Mouse (Mus musculus): ENCODE results near the gene Ephb1. TPM values are rescaled to one million over a fixed set of nuclear protein-coding genes. Genes with fewer than 3 reads are reported as not detected.

Gene Ephb1
- total and polyA plus RNA-seq, 2 experiments from 2014 or later: 34.9 to 48.6 TPM

GRCm38 (mm10) chr9:102345047-102345446, 9.4 kb downstream of the Ephb1 start:
- WGBS: 82% methylated on average over 9 of the region's 9 CpGs

GRCm38 (mm10) chr9:102344086-102344930, 10.2 kb downstream of the Ephb1 start:
- Histone ChIP-seq H3K4me1 (ENCODE audit: insufficient read depth) (0 out of 2 replicates have a peak, but pooled peaks cover 3% of the 10 kb centered on the region), H3K9ac (no peak overlapping the region), H3K36me3 (ENCODE audit: insufficient read depth) (no peaks in the 10 kb centered on the region), H3K4me3 (ENCODE audit: low read depth, low read length) (no peak overlapping the region), H3K27me3 (ENCODE audit: insufficient read depth, low read length) (no peaks in the 10 kb centered on the region), H3K4me2 (ENCODE audit: low read depth) (no peak overlapping the region), H3K9me3 (ENCODE audit: low read length) (no peaks in the 10 kb centered on the region), H3K27ac (ENCODE audit: low read depth, low read length) (no peak overlapping the region)
- DNase-seq (no peak), ATAC-seq (no peak)
- no peak for TF ChIP-seq CTCF (IDR thresholded peaks at IDR 0.05; ENCODE audit: low read depth)
- 73% methylated on average over 10 of the region's 10 CpGs for WGBS

More at GRCm38 (mm10) chr9:102345047-102345446, 9.4 kb downstream of the Ephb1 start:
- DNase-seq: peak; percentile 35
- no peaks in the 10 kb centered on the region for H3K9me3 ChIP-seq (ENCODE audit: low read length)
- TF ChIP-seq CTCF (IDR thresholded peaks at IDR 0.05; ENCODE audit: low read depth): peak; percentile 50
- no peak overlapping the region for H3K9ac ChIP-seq
- no peak overlapping the region for H3K27ac ChIP-seq (ENCODE audit: low read depth, low read length)
- no peak overlapping the region for H3K4me2 ChIP-seq (ENCODE audit: low read depth)
- no peak overlapping the region for H3K4me3 ChIP-seq (ENCODE audit: low read depth, low read length)
- no peaks in the 10 kb centered on the region for H3K27me3 ChIP-seq (ENCODE audit: insufficient read depth, low read length)
- H3K36me3 ChIP-seq (ENCODE audit: insufficient read depth): no peaks in the 10 kb centered on the region
- no peak for ATAC-seq
- 0 out of 2 replicates have a peak, but pooled peaks cover 3% of the 10 kb centered on the region for H3K4me1 ChIP-seq (ENCODE audit: insufficient read depth)

- H3K4me3 ChIP-seq (ENCODE audit: low read depth, low read length): no peak overlapping the region
- no peak overlapping the region for H3K27ac ChIP-seq (ENCODE audit: low read depth, low read length)
- H3K4me2 ChIP-seq (ENCODE audit: low read depth): no peak overlapping the region
- TF ChIP-seq CTCF (IDR thresholded peaks at IDR 0.05; ENCODE audit: low read depth): no peak
- 0 out of 2 replicates have a peak, but pooled peaks cover 3% of the 10 kb centered on the region for H3K4me1 ChIP-seq (ENCODE audit: insufficient read depth)
- no peaks in the 10 kb centered on the region for H3K27me3 ChIP-seq (ENCODE audit: insufficient read depth, low read length)
- no peak for ATAC-seq
- H3K9ac ChIP-seq: no peak overlapping the region
- H3K9me3 ChIP-seq (ENCODE audit: low read length): no peaks in the 10 kb centered on the region
- no peak for DNase-seq
- H3K36me3 ChIP-seq (ENCODE audit: insufficient read depth): no peaks in the 10 kb centered on the region
- 96% methylated on average over 9 of the region's 9 CpGs for WGBS
Measured at GRCm38 (mm10) chr9:102343061-102343460, 11.4 kb downstream of the Ephb1 start.

- DNase-seq: no peak
- WGBS: 36% methylated on average over 3 of the region's 3 CpGs
Measured at GRCm38 (mm10) chr9:102342026-102342425, 12.5 kb downstream of the Ephb1 start.

GRCm38 (mm10) chr9:102340768-102341167, 13.7 kb downstream of the Ephb1 start:
- Histone ChIP-seq H3K27me3 (ENCODE audit: insufficient read depth, low read length) (no peaks in the 10 kb centered on the region), H3K4me1 (ENCODE audit: insufficient read depth) (0 out of 2 replicates have a peak, but pooled peaks cover 3% of the 10 kb centered on the region), H3K4me3 (ENCODE audit: low read depth, low read length) (no peak overlapping the region), H3K27ac (ENCODE audit: low read depth, low read length) (no peak overlapping the region), H3K36me3 (ENCODE audit: insufficient read depth) (no peaks in the 10 kb centered on the region), H3K4me2 (ENCODE audit: low read depth) (no peak overlapping the region), H3K9me3 (ENCODE audit: low read length) (no peaks in the 10 kb centered on the region), H3K9ac (no peak overlapping the region)
- WGBS: 38% methylated on average over 19 of the region's 19 CpGs
- peak; percentile 48 for DNase-seq
- no peak for TF ChIP-seq CTCF (IDR thresholded peaks at IDR 0.05; ENCODE audit: low read depth)
- ATAC-seq: peak; percentile 56; the same call in 1 of the 2 replicates

More at GRCm38 (mm10) chr9:102342026-102342425, 12.5 kb downstream of the Ephb1 start:
- H3K4me2 ChIP-seq (ENCODE audit: low read depth): no peak overlapping the region
- no peak overlapping the region for H3K9ac ChIP-seq
- no peaks in the 10 kb centered on the region for H3K36me3 ChIP-seq (ENCODE audit: insufficient read depth)
- H3K4me3 ChIP-seq (ENCODE audit: low read depth, low read length): no peak overlapping the region
- TF ChIP-seq CTCF (IDR thresholded peaks at IDR 0.05; ENCODE audit: low read depth): no peak
- no peak for ATAC-seq
- no peaks in the 10 kb centered on the region for H3K9me3 ChIP-seq (ENCODE audit: low read length)
- 0 out of 2 replicates have a peak, but pooled peaks cover 3% of the 10 kb centered on the region for H3K4me1 ChIP-seq (ENCODE audit: insufficient read depth)
- H3K27me3 ChIP-seq (ENCODE audit: insufficient read depth, low read length): no peaks in the 10 kb centered on the region
- no peak overlapping the region for H3K27ac ChIP-seq (ENCODE audit: low read depth, low read length)

- Histone ChIP-seq H3K4me3 (ENCODE audit: low read depth, low read length) (no peak overlapping the region), H3K27ac (ENCODE audit: low read depth, low read length) (no peak overlapping the region), H3K27me3 (ENCODE audit: insufficient read depth, low read length) (no peaks in the 10 kb centered on the region), H3K4me1 (ENCODE audit: insufficient read depth) (no peaks in the 10 kb centered on the region), H3K9ac (no peak overlapping the region), H3K9me3 (ENCODE audit: low read length) (no peaks in the 10 kb centered on the region), H3K36me3 (ENCODE audit: insufficient read depth) (no peaks in the 10 kb centered on the region), H3K4me2 (ENCODE audit: low read depth) (no peak overlapping the region)
- DNase-seq (no peak), ATAC-seq (no peak)
- 77% methylated on average over 11 of the region's 11 CpGs for WGBS
- TF ChIP-seq CTCF (IDR thresholded peaks at IDR 0.05; ENCODE audit: low read depth): no peak
Measured at GRCm38 (mm10) chr9:102335571-102336282, 18.8 kb downstream of the Ephb1 start.
